Mouse (Mus musculus) cerebellum, postnatal 36 days (tissue): ENCODE results near the gene Wwtr1.

ENCODE experiments used
- DNase-seq, 2 experiments: peaks; one replicate each; pipeline ENCODE4 v3.0.0; 2021 to 2022; ENCODE audit warnings: mixed read lengths in 2 of 2

Wwtr1 gene

GRCm38 (mm10) chr3:57440956-57441355 is 134.8 kb downstream of the Wwtr1 start:
- no peak for DNase-seq

GRCm38 (mm10) chr3:57435364-57435763 is 140.3 kb downstream of the Wwtr1 start:
- DNase-seq, result no peak

- no peak for DNase-seq
Measured at GRCm38 (mm10) chr3:57431706-57432105, 144.0 kb downstream of the Wwtr1 start.

DNA sequence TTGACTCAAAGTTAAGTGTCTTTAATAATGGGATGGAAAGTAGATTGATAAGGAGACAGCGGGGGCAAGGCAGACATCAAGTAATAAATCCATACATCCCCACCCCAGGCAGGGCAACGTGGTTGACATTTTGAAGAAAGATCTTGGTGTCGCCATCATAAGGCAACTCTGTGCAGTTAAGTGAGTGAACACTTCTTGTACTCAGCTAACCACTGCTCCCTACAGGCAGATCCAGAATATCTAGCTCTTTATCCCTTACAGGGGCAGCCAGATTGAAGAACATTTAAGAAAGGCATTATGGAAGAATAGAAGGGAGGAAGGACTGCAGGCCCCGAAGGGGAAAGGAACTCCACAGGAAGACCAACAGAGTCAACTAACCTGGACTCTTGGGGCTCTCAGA is 146.2 kb downstream of the Wwtr1 start:
- DNase-seq, result no peak

GRCm38 (mm10) chr3:57428682-57429464 is 146.8 kb downstream of the Wwtr1 start:
- DNase-seq, result no peak

DNA sequence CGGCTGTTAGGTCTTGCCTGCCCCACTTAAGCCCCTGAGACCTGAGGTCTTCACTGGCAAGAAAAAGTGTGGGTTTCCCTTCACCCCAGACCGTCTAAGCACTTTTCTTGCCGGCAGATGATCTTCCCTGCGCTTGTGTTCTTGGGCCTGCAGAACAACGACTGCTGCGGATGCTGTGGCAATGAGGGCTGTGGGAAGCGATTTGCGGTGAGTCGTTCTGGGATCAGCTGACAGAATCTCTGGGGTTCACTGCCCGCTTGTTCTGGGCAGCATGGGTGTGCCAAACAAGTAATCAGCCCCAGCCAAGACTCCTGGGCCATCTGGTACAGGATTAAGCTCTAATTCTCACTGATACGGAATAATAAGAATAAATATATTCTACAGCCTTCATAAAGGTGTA is 149.4 kb downstream of the Wwtr1 start:
- no peak for DNase-seq

DNA sequence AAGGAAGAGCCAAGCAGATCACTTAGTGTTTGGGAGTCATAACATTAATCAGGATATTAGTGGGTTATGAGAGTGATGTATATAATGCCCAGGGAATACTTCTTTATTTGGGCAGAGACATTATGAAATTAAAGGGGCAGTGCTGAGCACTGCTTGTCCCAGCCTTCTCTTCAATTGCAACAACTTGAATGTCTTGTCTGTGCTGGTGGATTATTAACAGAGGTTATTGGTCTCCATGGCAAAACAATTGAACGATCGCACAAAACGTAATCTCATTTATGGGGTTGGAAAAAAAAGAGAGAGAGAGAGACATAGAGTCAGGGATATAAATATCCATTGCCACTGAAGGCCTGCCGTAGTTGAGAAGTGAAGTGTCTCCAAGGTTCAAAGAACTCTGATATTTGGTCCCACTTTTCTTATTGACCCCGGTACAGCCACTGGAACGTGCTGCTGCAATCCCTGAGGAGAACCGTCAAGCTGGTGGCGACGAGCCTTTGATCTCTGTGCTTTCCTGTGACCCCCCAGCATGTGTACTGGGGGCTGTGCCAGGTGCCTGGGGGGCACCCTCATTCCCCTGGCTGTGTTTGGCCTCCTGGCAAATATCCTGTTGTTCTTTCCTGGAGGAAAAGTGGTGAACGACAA is 150.5 kb downstream of the Wwtr1 start, which contains the start of gene Tm4sf4:
Tm4sf4 (plus strand) TSS at position 226 of the 642 bp plus-strand sequence.
- DNase-seq, result no peak

- no peak for DNase-seq
Measured at GRCm38 (mm10) chr3:57420660-57421059, 155.1 kb downstream of the Wwtr1 start.

DNA sequence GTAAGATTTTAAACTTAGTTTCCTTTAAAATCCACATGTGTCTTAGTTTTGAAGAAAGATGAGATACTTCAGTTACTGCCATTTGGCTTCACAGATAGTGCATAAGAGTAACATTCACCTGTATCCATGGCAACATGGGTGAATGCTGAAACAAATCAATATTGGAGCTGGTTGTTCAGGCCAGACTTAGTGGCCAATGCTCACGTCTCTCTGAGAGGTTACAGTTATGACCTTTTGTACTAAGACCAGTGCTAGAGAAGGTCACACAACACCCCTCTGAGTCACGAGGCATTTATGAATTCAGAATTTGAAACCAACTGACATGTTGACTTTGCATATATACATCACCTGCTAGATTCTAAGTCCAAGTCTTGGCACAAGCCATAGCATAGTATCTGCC is 155.5 kb downstream of the Wwtr1 start:
- no peak for DNase-seq

DNA sequence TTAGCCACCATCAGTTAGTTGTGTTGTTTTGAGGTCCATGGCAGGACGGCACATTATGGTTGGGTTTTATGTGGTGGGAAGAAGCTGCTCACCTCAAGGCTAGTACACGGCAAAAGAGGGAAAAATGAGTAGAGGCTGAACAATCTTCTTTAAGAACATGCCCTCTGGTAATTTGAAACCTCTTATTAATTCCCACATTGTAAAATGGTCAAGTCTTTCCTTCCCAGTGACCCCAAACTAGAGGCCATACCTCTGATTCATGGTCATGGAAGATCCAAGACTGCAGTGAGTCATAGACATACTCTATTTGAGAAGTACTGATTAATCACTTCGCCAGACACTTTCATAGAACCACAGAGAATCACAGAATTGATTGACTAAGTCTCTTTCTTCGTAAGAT is 164.2 kb downstream of the Wwtr1 start:
- no peak for DNase-seq
